Mouse (Mus musculus) cerebellum, adult 11-12 months (tissue): ENCODE data around the gene Tmem131.
"Not testable (repeated sequence)": the region's sequence is repeated elsewhere in the genome, so short reads cannot be mapped to it uniquely, and the experiment has no call there.

Experiments used
- DNase-seq: peaks from one replicate; pipeline ENCODE4 v3.0.0; 2022

Tmem131 gene

DNA sequence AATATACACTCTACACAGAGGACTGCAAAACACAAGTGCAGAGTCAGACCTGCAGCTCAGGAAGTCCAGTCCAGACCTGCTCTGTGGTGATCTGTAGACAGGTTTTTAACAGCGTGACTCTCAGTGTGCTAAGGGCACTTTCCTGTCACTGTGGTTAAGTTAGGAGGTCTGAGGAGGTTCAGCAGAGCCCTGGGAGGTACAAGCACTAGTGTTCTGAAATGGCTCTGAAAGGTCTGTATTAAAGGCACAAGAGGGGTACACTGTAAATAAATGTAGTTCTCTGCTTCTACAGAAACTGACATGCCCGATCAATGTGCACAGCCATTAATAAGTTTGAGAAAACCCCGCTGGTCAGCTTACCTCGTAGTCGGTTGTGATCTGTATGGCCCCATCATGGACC, 119.1 kb downstream of the Tmem131 start:
- no peak for DNase-seq

- DNase-seq = not testable (repeated sequence)
These were observed 121.5 kb downstream of the Tmem131 start for GRCm38 (mm10) chr1:36821918-36822317.

- DNase-seq = no peak
These were observed 128.3 kb downstream of the Tmem131 start for GRCm38 (mm10) chr1:36815166-36815565.

- DNase-seq = no peak
These were observed 129.1 kb downstream of the Tmem131 start for GRCm38 (mm10) chr1:36814271-36814903.

- no peak for DNase-seq
These were observed 130.1 kb downstream of the Tmem131 start for GRCm38 (mm10) chr1:36813415-36813814.

DNA sequence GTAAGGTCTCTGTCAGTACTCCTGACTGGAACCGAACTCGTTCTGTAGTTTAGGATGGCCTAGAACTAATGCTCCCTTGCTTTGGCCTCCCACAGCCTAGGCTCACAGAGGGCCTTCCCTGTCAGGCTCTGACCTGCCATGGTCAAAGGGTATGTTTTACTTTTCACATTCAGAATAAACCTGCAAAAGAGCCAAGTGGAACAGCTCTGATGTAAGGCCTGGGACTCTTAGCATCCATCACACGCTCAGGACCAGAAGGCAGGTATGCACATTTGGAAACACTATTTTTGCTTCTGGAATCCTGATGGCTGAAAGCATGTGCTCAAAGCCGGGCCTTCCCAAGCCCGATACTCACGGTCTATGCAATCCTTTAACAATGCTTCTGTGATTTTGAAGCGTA, 131.7 kb downstream of the Tmem131 start:
- DNase-seq = no peak

- no peak for DNase-seq
These were observed 135.5 kb downstream of the Tmem131 start for GRCm38 (mm10) chr1:36807782-36808565.

- no peak for DNase-seq
These were observed 136.4 kb downstream of the Tmem131 start for GRCm38 (mm10) chr1:36807086-36807485.

DNA sequence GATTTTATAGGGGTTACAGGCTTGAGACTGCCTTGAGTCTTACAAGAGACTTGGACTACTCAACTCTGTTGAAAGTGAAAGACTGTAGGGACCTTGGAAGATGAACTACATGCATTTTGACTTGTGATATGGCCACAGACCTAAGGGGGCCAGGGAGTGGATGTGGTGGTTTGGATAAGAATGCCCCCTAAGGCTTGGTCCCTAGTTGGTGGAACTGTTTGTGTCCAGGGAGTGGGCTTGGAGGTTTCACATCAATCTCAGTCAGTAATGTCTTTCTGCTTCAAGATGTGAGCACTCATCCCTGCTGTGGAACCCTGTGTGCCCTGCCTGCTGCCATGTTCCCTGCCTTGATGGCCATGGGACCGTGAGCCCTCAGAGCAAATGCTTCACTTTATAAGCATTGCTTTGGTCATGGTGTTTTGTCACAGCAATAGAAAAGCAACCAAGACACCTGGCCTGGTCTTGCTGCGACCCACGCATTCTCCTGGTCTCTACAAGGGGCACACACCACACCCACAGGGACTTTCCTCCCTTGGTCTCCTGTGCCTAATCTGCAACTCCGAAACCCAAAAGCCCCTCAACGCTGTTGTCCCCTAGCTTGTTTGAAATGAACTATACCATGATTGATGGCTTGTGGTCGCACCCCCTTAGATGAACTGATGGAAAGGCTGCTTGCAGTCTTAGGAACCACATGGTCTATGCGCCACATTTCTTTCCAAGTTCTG, 137.1 kb downstream of the Tmem131 start:
- no peak for DNase-seq

GRCm38 (mm10) chr1:36804833-36805232, 138.6 kb downstream of the Tmem131 start:
- no peak for DNase-seq

DNA sequence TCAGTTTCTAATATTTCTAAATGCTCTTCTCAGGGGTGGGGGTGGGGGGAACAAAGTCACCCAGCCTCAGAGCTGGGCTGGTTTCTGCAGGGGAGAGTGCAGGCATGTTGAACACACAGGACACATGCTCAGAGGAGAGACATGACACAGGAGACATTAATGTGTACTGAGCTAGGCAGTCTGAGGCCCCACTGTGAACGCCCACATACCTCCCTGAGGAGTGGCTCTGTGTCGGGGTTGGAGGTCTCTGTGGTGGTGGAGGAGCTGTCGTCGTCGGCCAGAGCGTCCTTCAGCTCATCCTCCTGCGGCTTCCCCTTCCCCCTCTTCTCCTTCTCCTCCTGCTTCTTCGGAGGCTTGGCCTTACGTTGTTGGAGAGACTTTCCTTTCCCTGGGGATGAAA, 139.2 kb downstream of the Tmem131 start:
- no peak for DNase-seq

DNA sequence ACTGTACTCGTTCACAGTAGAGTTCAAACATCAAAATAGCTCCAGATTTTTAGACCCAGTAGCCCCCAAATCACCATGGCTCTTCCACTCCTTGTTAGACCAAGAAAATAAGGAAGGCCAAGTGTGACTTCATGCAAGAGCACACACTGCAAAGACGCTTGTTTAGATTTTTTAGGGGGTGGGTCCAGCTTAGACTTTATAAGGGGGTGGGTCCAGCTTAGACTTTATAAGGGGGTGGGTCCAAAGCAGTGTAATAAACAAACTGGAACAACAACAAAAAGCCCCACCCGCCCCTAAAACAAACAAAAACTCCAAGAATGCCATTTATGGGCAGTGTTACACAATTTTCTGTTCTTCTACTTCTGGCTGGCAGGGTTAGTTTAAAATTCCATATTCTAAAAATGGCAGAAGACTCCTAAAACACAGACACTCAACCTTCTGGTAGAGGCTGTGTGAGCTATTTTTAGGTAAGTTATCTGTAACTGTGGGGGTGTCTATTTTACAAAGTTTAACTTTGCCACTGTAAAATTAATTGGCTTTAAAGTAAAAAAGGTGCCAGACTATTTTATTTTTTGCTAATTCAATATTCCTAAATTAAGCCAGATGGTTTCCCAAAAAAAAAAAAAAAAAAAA, 143.0 kb downstream of the Tmem131 start:
- no peak for DNase-seq

GRCm38 (mm10) chr1:36797481-36797880, 146.0 kb downstream of the Tmem131 start:
- no peak for DNase-seq

DNA sequence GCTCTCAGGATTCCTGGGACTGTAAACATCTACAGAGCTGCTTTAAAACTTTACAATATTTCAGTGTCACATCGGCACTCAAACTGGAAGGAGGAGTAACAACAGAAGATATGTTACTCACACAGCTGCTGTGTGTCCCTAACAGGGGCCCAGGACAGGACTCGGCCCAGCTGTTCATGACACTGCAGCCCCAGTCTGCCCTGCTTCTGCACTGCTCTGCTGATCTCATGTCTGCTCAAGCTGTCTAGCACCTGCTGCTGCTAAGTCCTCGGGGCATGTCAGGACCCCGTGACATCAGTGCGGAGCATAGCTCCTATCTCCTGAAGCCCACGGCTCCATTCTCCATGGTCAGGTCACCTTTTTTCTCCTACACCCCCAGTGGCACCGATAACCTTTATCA, 146.8 kb downstream of the Tmem131 start:
- no peak for DNase-seq

DNA sequence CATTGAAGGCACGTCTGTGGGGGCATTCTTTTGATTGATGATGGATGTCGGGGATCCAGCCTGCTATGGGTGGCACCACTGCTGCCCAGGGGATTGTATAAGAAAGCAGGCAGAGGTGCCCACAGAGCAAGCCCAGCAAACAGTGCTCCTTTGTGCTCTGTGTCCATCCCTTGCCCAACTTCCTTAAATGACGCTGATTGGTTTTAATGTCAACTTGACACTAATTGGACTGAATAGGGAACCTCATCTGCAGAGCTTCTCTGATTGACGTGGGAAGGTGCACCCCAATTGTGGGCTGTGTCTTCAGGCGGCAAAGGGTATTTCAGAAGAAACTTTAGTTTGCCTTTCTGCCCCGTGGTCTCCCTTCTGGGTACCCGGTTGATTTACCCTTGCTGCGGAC, 154.1 kb downstream of the Tmem131 start:
- DNase-seq = no peak

GRCm38 (mm10) chr1:36786377-36786776, 157.1 kb downstream of the Tmem131 start:
- DNase-seq = no peak

- DNase-seq = peak; percentile 34
These were observed 158.2 kb downstream of the Tmem131 start for GRCm38 (mm10) chr1:36785238-36785641.

DNA sequence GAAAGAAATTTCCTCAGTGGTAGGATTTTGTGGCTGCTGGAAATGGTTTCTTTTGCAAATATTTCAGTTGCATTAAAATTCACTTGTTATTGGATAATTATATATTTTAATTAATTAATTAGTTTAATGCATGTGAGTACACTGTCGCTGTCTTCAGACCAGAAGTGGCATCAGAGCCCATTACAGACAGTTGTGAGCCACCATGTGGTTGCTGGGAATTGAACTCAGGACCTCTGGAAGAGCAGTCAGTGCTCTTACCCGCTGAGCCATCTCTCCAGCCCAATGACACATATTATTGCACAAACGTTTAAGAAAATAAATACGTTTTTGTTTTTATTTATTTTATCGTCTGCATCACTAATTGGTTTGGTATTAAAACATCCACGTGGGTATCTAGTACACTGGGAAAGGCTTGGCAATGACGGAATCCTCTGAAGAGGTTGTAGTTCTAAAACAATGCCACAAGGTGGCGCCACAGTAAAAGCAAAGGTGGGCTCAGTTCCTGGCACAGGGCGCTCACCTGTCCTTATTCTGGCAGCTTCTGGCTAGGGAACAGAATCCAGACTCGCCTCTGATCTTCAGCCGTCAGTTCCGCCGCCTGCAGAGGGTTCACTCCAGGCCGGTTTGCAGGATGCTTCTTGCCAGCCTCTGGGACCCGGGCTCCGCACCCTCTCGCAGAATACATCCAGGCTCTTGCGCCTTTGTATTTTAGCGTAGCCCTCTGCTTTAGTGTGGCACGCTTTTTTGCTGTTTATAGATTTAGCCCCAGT, 158.9 kb downstream of the Tmem131 start:
- peak; percentile 88 for DNase-seq

DNA sequence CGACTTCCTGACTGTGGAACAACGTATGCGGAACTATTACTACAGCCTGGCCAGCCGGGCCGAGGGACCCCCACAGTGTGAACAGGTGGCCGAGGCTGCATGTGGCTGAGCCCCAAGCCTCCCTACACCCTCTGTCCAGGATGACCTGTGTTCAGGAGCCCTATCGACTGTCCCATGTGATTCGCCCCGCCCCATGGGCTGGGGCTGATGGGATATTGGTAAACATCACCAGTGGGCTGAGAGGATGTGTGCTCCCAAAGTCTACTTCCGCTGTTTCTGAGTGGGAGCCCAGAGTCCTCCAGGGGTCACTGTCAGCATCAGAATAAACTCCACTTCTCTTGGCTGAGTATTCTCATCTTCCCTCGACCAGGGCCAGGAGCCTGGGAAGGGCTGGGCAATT, 161.0 kb downstream of the Tmem131 start:
- peak; percentile 31 for DNase-seq

DNA sequence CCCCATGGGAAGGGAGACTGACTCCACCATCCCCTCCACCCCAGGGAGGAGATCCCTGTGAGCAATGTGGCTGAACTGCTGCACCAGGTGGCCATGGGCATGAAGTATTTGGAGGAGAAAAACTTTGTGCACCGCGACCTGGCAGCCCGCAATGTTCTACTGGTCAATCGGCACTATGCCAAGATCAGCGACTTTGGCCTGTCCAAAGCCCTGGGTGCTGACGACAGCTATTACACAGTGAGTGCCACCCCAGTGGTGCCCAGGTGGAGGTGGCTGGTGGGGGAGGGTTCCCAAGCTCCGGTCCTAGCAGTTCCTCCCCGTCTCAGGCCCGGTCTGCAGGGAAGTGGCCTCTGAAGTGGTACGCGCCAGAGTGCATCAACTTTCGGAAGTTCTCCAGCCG, 162.7 kb downstream of the Tmem131 start:
- DNase-seq = no peak

DNA sequence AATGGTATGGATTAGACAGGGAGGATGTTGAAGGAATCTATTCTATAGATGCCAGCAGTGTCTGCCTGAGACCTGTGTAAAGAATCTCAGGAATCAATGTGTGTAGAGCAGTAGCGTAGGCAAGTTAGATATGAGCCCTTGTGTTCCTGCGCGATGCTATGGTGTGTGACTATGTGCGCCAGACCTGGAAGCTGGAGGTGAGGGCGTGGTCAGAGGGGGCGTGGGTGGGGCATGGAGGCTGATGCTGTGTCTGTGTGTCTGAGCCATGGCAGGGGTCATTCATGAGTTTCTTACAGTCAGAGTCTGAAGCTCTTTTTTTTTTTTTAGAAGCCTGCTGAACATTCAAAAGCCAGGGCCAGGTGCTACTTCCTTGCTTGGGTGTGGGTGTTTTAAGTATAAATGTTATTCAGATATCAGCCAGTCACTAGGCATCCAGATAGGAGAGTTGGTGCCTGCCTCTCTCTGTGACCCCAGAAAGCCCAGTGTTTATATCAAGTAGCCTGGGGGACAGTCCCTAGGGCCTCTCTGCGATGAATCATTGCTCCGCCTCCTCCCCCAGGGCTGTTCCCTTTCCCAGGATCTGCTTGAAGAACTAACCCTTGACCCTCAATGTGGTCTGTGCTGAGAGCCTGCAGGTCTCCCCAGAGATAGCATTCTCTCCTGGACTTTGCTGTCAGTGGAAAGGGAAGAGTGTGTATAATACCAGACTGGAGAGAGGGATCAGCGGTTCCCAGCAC, 171.1 kb downstream of the Tmem131 start:
- no peak for DNase-seq

- DNase-seq = no peak
These were observed 172.5 kb downstream of the Tmem131 start for GRCm38 (mm10) chr1:36770998-36771397.
